Mouse (Mus musculus) limb, embryonic 15.5 days (tissue): ENCODE results near the gene Mrpl33. TPM values are rescaled to one million over a fixed set of nuclear protein-coding genes. Genes with fewer than 3 reads are reported as not detected.
"Not testable (repeated sequence)": the region's sequence is repeated elsewhere in the genome, so short reads cannot be mapped to it uniquely, and the experiment has no call there.

Experiments used
- ATAC-seq: fragments of 200-750 bp; cut with Nextera tagmentation; 2 replicates; pipeline ENCODE4 v1.8.0; 2017; ENCODE audit warnings: low read depth, moderate TSS enrichment; ENCODE audit not compliant: insufficient number of reproducible peaks, low FRiP score, low TSS enrichment
- H3K27ac ChIP-seq: fragments of 300-500 bp; sonication (generic); 2 replicates; pipeline ENCODE4 v1.5.1; 2015; ENCODE audit warnings: moderate library complexity, mild to moderate bottlenecking, inconsistent platforms
- H3K27me3 ChIP-seq: fragments of 300-500 bp; sonication (generic); 2 replicates; pipeline ENCODE4 v1.6.1; 2015; ENCODE audit warnings: inconsistent platforms
- H3K36me3 ChIP-seq: fragments of 300-500 bp; sonication (generic); 2 replicates; pipeline ENCODE4 v1.6.1; 2015; ENCODE audit warnings: inconsistent platforms
- H3K4me1 ChIP-seq: fragments of 300-500 bp; sonication (generic); 2 replicates; pipeline ENCODE4 v1.6.1; 2015; ENCODE audit warnings: inconsistent platforms
- H3K4me2 ChIP-seq: fragments of 300-500 bp; sonication (generic); 2 replicates; pipeline ENCODE4 v1.6.1; 2015; ENCODE audit warnings: mild to moderate bottlenecking, inconsistent platforms
- H3K4me3 ChIP-seq: fragments of 300-500 bp; sonication (generic); 2 replicates; pipeline ENCODE4 v1.5.1; 2015; ENCODE audit warnings: mild to moderate bottlenecking, inconsistent platforms
- H3K9ac ChIP-seq: fragments of 300-500 bp; sonication (generic); 2 replicates; pipeline ENCODE4 v1.6.1; 2015; ENCODE audit warnings: inconsistent platforms
- H3K9me3 ChIP-seq: fragments of 300-500 bp; sonication (generic); 2 replicates; pipeline ENCODE4 v1.6.1; 2016; ENCODE audit warnings: inconsistent platforms
- WGBS: fragments of 180-500 bp; shearing (Covaris S2); methylation state at CpG from one replicate; pipeline ENCODE4 v1.1.7; 2015; 5-methylcytosine and 5-hydroxymethylcytosine counted together
- polyA plus RNA-seq: library from polyadenylated mRNA; unstranded; fragments of >200 nt; fragmentation: Nextera tagmentation; extraction: Ambion mirVana; gene quantifications from 2 replicates; pipeline ENCODE4 v1.2.1, GENCODE M21; 2015

Mrpl33 gene
- polyA plus RNA-seq, 1 experiment from 2014 or later: 278 TPM

- Histone ChIP-seq H3K4me2 (no peak overlapping the region), H3K27ac (no peak overlapping the region), H3K9me3 (no peaks in the 10 kb centered on the region), H3K9ac (no peak overlapping the region), H3K4me1 (peaks cover 10% of the 10 kb centered on the region), H3K36me3 (no peaks in the 10 kb centered on the region), H3K4me3 (no peak overlapping the region), H3K27me3 (no peaks in the 10 kb centered on the region)
- WGBS: 94% methylated on average over 3 of the region's 3 CpGs
- ATAC-seq: no peak
Measured at GRCm38 (mm10) chr5:31573722-31574121, 23.0 kb upstream of the Mrpl33 start.

- Histone ChIP-seq H3K9ac (no peak overlapping the region), H3K4me3 (no peak overlapping the region), H3K4me1 (peaks cover 1% of the 10 kb centered on the region; the same call in 1 of the 2 replicates), H3K27ac (no peak overlapping the region), H3K27me3 (no peaks in the 10 kb centered on the region), H3K9me3 (no peaks in the 10 kb centered on the region), H3K4me2 (no peak overlapping the region), H3K36me3 (no peaks in the 10 kb centered on the region)
- WGBS: 80% methylated on average over 7 of the region's 7 CpGs
- 0 out of 2 replicates have a peak, but pooled peaks have one; percentile 30 for ATAC-seq
Measured at GRCm38 (mm10) chr5:31576539-31576975, 20.2 kb upstream of the Mrpl33 start.

DNA sequence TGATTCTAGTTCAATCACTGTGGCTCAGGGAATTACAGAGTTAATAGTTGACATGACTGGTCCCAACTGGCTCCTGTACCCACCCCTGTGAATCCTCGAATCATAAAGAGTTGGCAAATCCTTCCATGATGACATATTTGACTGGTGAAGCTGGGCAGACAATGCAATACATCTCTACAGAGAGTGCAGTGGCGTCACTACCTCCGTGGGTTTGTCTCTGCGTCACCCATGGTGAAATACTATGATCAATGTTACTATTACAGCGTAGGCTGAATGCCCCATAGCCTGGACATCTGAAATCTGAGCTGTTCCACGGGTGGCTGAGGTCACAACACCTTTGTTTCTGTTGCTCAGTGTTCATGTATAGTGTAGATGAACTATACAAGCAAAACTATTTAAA, 15.5 kb upstream of the Mrpl33 start:
- Histone ChIP-seq H3K9me3 (no peaks in the 10 kb centered on the region), H3K9ac (no peak overlapping the region), H3K36me3 (no peaks in the 10 kb centered on the region), H3K27me3 (no peaks in the 10 kb centered on the region), H3K27ac (no peak overlapping the region), H3K4me3 (no peak overlapping the region), H3K4me1 (no peaks in the 10 kb centered on the region), H3K4me2 (no peak overlapping the region)
- 66% methylated on average over 6 of the region's 6 CpGs for WGBS
- no peak for ATAC-seq

DNA sequence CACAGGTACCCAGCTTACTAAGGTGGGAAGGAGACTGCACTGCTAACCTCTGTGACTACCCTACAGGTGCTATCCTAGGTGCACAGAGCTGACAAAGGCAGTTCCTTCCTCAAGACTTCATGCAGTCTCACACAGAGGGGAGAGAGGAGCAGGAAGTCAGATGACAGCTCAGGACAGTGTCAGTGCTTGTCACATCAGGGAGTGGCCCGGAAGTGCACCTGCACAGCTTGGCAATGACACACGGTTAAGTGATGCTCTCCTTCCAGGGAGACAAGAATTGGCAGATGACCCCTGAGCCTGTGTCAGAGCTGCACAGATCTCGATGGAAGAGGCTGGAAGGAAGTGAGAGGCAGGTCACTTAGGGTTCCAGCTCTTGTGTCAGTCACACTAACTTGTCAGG, 14.8 kb upstream of the Mrpl33 start:
- Histone ChIP-seq H3K4me2 (no peak overlapping the region), H3K27ac (no peak overlapping the region), H3K27me3 (no peaks in the 10 kb centered on the region), H3K36me3 (no peaks in the 10 kb centered on the region), H3K9ac (no peak overlapping the region), H3K4me1 (no peaks in the 10 kb centered on the region), H3K9me3 (no peaks in the 10 kb centered on the region), H3K4me3 (no peak overlapping the region)
- WGBS: 72% methylated on average over 3 of the region's 3 CpGs
- ATAC-seq: no peak

DNA sequence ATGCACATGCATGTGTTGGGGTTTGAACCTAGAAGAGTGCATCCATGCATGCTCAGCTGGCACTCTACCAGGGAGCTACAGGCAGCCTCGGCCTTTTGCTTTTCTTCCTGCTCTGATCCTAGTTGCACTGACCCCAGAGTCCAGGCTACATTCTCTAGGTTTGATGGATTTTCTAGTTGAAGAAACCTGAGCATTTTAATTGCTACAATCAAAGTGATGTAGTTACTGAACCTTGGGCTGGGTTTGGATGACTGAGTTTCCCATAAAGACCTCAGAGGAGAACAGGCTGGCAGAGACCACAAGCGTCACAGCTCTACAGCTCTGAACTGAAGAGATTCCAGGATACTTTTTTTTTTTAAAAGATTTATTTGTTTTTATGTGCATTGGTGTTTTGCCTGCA, 13.5 kb upstream of the Mrpl33 start:
- H3K4me3 ChIP-seq: no peak overlapping the region
- ATAC-seq: no peak
- WGBS: 65% methylated on average over 2 of the region's 2 CpGs
- H3K4me1 ChIP-seq: no peaks in the 10 kb centered on the region
- no peaks in the 10 kb centered on the region for H3K36me3 ChIP-seq
- H3K27ac ChIP-seq: no peak overlapping the region
- no peaks in the 10 kb centered on the region for H3K9me3 ChIP-seq
- no peak overlapping the region for H3K9ac ChIP-seq
- H3K27me3 ChIP-seq: no peaks in the 10 kb centered on the region
- H3K4me2 ChIP-seq: no peak overlapping the region

DNA sequence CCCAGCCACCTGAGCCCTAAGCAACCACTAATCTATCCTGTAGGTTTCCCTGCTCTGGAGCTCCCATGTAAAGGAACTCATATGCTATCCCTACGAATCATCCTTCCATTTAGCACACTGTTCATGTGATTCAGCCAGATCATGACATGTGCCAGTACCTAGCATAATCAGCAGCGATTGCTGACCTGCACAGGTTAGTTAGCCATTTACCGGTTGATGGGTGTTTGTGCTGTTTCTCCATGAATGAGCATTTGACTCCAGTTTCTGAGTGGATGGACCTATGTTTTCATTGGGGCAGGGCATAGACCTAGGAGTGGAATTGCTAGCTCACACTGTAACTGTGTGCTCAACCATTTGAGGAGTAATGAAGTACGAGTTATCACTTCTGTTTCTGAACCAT, 11.2 kb upstream of the Mrpl33 start:
- 92% methylated on average over 4 of the region's 4 CpGs for WGBS
- no peak for ATAC-seq
- 0 out of 2 replicates have a peak, but pooled peaks cover 3% of the 10 kb centered on the region for H3K4me1 ChIP-seq
- H3K9ac ChIP-seq: no peak overlapping the region
- no peaks in the 10 kb centered on the region for H3K9me3 ChIP-seq
- no peak overlapping the region for H3K4me3 ChIP-seq
- H3K4me2 ChIP-seq: no peak overlapping the region
- no peak overlapping the region for H3K27ac ChIP-seq
- no peaks in the 10 kb centered on the region for H3K36me3 ChIP-seq
- H3K27me3 ChIP-seq: 0 out of 2 replicates have a peak, but pooled peaks cover 3% of the 10 kb centered on the region

DNA sequence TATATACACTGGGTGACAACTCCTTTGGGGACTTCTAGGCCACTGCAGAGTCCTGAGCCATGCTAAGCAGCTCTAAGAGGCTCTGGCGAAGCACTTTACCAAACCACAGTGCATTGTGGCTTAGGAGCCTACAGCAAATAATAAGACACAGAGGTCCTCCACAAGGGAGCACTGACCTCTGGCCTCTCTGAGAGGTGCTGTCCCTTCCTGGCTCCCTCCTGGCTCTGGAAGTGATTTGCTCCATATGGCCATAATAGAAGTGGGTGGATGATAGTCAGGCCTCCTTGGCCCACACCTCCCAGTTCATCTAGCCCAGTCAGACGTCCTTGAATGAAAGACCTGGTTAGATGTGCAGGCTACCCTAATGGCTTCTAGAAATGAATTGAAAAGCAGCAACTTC, 8.7 kb upstream of the Mrpl33 start:
- no peak overlapping the region for H3K4me3 ChIP-seq
- no peak overlapping the region for H3K27ac ChIP-seq
- H3K9me3 ChIP-seq: no peaks in the 10 kb centered on the region
- H3K27me3 ChIP-seq: 0 out of 2 replicates have a peak, but pooled peaks cover 3% of the 10 kb centered on the region
- no peak overlapping the region for H3K9ac ChIP-seq
- 0 out of 2 replicates have a peak, but pooled peaks cover 3% of the 10 kb centered on the region for H3K4me1 ChIP-seq
- WGBS: 60% methylated on average over 2 of the region's 2 CpGs
- no peak overlapping the region for H3K4me2 ChIP-seq
- no peak for ATAC-seq
- H3K36me3 ChIP-seq: no peaks in the 10 kb centered on the region

DNA sequence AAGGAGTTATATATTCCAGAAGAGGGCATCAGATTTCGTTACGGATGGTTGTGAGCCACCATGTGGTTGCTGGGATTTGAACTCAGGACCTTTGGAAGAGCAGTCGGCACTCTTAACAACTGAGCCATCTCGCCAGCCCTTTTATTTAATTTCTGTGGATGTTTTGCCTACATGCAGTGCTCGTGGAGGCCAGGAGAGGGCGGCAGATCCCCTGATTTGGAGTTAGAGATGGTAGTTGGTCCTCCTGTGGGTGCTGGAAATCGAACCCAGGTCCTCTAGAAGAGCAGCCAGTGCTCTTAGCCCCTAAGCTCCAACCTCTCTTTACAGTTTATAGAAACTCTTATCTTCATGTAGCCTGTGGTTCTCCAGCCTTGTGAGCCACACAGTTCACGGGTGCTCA, 8.1 kb upstream of the Mrpl33 start:
- not testable (repeated sequence) for H3K9me3 ChIP-seq, H3K4me2 ChIP-seq, H3K9ac ChIP-seq, H3K27ac ChIP-seq, H3K4me1 ChIP-seq, ATAC-seq, H3K36me3 ChIP-seq, H3K4me3 ChIP-seq, H3K27me3 ChIP-seq
- WGBS: 84% methylated on average over 8 of the region's 8 CpGs

- 40% methylated on average over 14 of the region's 14 CpGs for WGBS
- no peak for ATAC-seq
Measured at GRCm38 (mm10) chr5:31589711-31590319, 6.9 kb upstream of the Mrpl33 start.

DNA sequence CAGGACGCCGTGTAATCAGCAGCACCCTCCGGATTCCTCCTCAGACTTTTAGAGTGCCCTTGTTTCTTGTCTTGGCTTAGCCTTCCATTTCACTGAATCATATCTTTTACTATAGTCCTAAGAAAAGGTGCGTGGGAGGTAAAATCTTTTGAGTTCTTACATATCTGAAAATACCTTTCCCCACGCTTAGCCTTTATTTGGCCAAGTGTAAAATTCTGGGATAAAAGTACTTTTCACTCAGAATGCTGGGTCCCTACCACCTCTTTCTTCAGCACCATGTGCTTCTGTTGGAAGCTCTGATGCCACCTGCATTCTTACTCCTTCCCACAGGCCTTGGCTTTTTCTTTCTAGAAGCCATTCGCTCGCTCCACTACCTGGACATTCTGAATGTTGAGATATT, 5.6 kb upstream of the Mrpl33 start:
- WGBS: 91% methylated on average over 7 of the region's 7 CpGs
- Histone ChIP-seq H3K4me3 (no peak overlapping the region), H3K36me3 (no peaks in the 10 kb centered on the region), H3K9me3 (no peaks in the 10 kb centered on the region), H3K9ac (no peak overlapping the region), H3K27me3 (0 out of 2 replicates have a peak, but pooled peaks cover 3% of the 10 kb centered on the region), H3K27ac (no peak overlapping the region), H3K4me1 (peaks cover 5% of the 10 kb centered on the region; the same call in 1 of the 2 replicates), H3K4me2 (no peak overlapping the region)
- no peak for ATAC-seq

More at GRCm38 (mm10) chr5:31589711-31590319, 6.9 kb upstream of the Mrpl33 start:
- no peak overlapping the region for H3K9ac ChIP-seq
- no peak overlapping the region for H3K4me2 ChIP-seq
- no peak overlapping the region for H3K27ac ChIP-seq
- H3K36me3 ChIP-seq: no peaks in the 10 kb centered on the region
- H3K4me3 ChIP-seq: no peak overlapping the region
- H3K4me1 ChIP-seq: 0 out of 2 replicates have a peak, but pooled peaks cover 3% of the 10 kb centered on the region
- no peaks in the 10 kb centered on the region for H3K9me3 ChIP-seq
- 0 out of 2 replicates have a peak, but pooled peaks cover 3% of the 10 kb centered on the region for H3K27me3 ChIP-seq

DNA sequence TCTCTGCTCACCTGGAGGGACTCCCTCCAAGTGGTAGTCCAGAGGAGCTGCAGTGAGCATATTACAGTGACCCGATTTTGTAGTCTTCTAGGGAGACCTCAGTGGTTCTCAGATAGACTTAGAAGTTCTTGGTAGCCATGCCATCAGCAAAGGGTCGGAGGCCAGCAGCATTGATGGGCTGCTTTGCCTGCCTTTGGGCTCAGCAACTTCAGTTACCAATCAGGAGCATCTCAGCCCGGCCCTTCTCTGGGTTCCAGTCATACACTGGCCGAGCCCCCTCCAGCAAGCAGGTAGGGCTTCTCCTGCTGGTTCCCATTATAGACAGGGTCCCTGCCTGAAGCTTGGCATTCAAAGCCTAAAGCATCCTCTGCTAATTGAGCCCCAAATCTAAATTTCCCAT, 867 bp upstream of the Mrpl33 start:
- Histone ChIP-seq H3K9me3 (no peaks in the 10 kb centered on the region), H3K9ac (no peak overlapping the region), H3K27ac (no peak overlapping the region), H3K36me3 (no peaks in the 10 kb centered on the region), H3K4me2 (no peak overlapping the region), H3K27me3 (no peaks in the 10 kb centered on the region), H3K4me3 (no peak overlapping the region), H3K4me1 (peaks cover 12% of the 10 kb centered on the region)
- WGBS: 58% methylated on average over 4 of the region's 4 CpGs
- no peak for ATAC-seq

DNA sequence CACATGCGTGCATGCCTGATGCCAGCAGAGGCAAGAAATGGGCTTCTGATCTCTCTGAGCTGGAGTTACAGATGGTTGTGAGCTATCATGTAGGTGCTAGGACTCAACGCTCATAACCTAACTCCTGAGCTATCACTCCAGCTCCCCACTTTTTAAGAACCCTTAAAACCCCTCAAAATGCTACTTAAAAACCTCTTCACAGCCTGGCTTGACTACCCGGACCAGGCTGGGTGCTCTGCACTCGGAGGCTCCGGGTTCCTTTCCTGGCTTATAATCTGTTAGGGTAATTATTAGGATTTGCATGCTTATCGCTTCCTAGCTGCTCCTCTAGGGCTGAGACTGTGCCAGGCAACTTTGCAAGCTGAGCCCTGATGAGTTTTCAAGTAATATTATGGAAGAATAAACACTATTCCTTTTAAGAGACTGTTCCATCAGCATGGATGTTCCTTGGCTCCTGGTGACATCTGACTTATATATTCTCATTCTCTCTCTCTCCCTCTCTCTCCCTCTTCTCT, 752 bp downstream of the Mrpl33 start:
- Histone ChIP-seq H3K27me3 (no peaks in the 10 kb centered on the region), H3K9me3 (no peaks in the 10 kb centered on the region), H3K4me3 (no peak overlapping the region), H3K36me3 (no peaks in the 10 kb centered on the region), H3K9ac (no peak overlapping the region), H3K27ac (no peak overlapping the region), H3K4me2 (no peak overlapping the region), H3K4me1 (peaks cover 18% of the 10 kb centered on the region)
- ATAC-seq: no peak
- 66% methylated on average over 6 of the region's 6 CpGs for WGBS
